Mouse (Mus musculus) forebrain, embryonic 16.5 days (tissue): Measurements from ENCODE around the gene Crygb. TPM values are rescaled to one million over a fixed set of nuclear protein-coding genes. Genes with fewer than 3 reads are reported as not detected.
"Not testable (repeated sequence)": the region's sequence is repeated elsewhere in the genome, so short reads cannot be mapped to it uniquely, and the experiment has no call there.

Experiments
- ATAC-seq: fragments of 200-750 bp; cut with Nextera tagmentation; 2 replicates; pipeline ENCODE4 v1.8.0; 2017; ENCODE audit warnings: mild to moderate bottlenecking, moderate library complexity
- H3K27ac ChIP-seq: fragments of 300-500 bp; sonication (generic); 2 replicates; pipeline ENCODE4 v1.5.1; 2014; ENCODE audit warnings: low read length, control low read depth
- H3K27me3 ChIP-seq: fragments of 300-500 bp; sonication (generic); replicated peaks from 2 replicates; pipeline ENCODE4 v1.6.1; 2014; ENCODE audit warnings: low read length; ENCODE audit not compliant: control insufficient read depth, insufficient read depth
- H3K36me3 ChIP-seq: fragments of 300-500 bp; sonication (generic); 2 replicates; pipeline ENCODE4 v1.6.1; 2014; ENCODE audit not compliant: control insufficient read depth, insufficient read depth
- H3K4me1 ChIP-seq: fragments of 300-500 bp; sonication (generic); replicated peaks from 2 replicates; pipeline ENCODE4 v1.6.1; 2014; ENCODE audit warnings: low read length; ENCODE audit not compliant: control insufficient read depth, insufficient read depth
- H3K4me2 ChIP-seq: fragments of 300-500 bp; sonication (generic); 2 replicates; pipeline ENCODE4 v1.6.1; 2014; ENCODE audit warnings: mild to moderate bottlenecking, low read length, control low read depth
- H3K4me3 ChIP-seq: fragments of 300-500 bp; sonication (generic); replicated peaks from 2 replicates; pipeline ENCODE4 v1.5.1; 2014; ENCODE audit warnings: mild to moderate bottlenecking, low read length, control low read depth
- H3K9ac ChIP-seq: fragments of 300-500 bp; sonication (generic); replicated peaks from 2 replicates; pipeline ENCODE4 v1.6.1; 2014; ENCODE audit warnings: low read depth, low read length, control low read depth
- H3K9me3 ChIP-seq: fragments of 300-500 bp; sonication (generic); 2 replicates; pipeline ENCODE4 v1.6.1; 2016; ENCODE audit warnings: low read length; ENCODE audit not compliant: control insufficient read depth
- WGBS: fragments of 180-500 bp; shearing (Covaris S2); extraction: QIAGEN DNeasy Blood & Tissue Kit; methylation state at CpG from one replicate; pipeline ENCODE4 v1.1.7; 2014; 5-methylcytosine and 5-hydroxymethylcytosine counted together
- polyA plus RNA-seq: library from polyadenylated mRNA; unstranded; fragments of >200 nt; fragmentation: Nextera tagmentation; extraction: Ambion mirVana; gene quantifications from 2 replicates; pipeline ENCODE4 v1.2.1, GENCODE M21; 2015

The Crygb gene
- polyA plus RNA-seq, 1 experiment from 2014 or later: not detected

DNA sequence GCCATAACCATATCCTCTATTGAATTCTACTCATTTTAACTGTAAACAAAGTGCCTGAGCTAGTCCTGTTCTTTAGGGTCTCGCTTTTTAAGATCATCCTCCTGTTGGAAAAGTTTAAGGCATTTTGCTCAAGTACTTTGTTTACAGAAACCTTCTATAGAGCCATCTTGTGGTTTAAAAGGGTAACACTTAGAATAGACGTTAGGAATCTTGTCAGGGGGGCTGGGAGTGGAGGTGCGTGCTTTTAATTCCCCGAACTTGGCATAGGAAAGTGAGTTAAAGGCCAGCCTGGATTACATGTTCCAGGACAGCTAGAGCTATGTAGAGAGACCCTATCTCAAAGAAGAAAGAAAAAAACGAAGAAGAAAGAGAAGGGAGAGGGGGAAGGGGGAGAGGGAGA, 6.5 kb downstream of the Crygb start:
- ATAC-seq: no peak
- Histone ChIP-seq H3K36me3 (no peaks in the 10 kb centered on the region), H3K27me3 (no peaks in the 10 kb centered on the region), H3K27ac (no peak overlapping the region), H3K4me3 (no peak overlapping the region), H3K9me3 (no peaks in the 10 kb centered on the region), H3K4me1 (no peaks in the 10 kb centered on the region), H3K9ac (no peak overlapping the region), H3K4me2 (no peak overlapping the region)
- WGBS: 15% methylated on average over 5 of the region's 5 CpGs

DNA sequence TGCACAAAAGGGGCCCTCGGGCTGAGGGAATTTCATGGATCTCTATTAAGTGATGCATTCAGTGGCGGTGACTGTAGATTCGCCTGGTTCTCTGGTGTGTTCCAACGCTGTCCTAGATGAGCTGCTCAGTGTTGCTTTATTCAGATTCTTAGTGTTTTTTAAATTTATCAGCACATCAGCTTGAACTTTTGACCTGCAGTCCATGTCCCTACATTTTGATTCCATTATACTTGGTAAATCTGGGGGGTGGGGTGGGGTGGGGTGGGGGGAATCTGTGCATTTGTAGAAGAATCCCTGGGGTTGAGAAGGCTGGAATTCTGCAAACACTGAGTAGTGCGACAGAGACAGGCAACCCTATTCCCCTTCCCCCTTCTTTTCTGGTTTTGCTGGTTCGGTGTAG, 8.5 kb downstream of the Crygb start, which contains the start of gene Crygc:
Gene Crygc, minus strand, starts transcription at position 101 of the 400 bp plus-strand sequence.
- H3K4me2 ChIP-seq: no peak within 1 kb of the TSS
- H3K36me3 ChIP-seq: no peaks in the 10 kb centered on the region
- WGBS: 54% methylated on average over 6 of the region's 6 CpGs

DNA sequence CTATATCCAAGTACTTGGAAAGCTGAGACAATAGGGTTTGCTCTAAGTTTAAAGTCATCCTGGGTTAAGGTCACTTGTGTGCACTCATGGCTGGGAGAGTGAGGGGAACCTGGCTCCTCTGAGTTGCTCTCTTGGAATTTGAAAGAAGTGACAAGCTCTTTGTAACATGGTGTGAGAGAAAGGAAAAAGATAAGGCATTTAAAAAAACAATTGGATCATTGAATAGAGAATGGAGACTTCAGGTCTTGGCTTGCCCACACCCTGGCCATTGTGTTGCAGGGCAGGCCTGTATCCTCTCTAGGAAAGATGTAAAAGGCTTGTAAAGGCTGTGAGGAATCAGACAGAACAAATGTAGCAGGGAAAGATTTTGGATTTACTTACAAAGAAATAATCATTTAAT, 14.2 kb downstream of the Crygb start:
- Histone ChIP-seq H3K36me3 (no peaks in the 10 kb centered on the region), H3K4me2 (no peak overlapping the region), H3K4me1 (no peaks in the 10 kb centered on the region), H3K9me3 (no peaks in the 10 kb centered on the region), H3K4me3 (no peak overlapping the region), H3K9ac (no peak overlapping the region), H3K27ac (no peak overlapping the region), H3K27me3 (no peaks in the 10 kb centered on the region)
- no peak for ATAC-seq

More for the DNA sequence above, 8.5 kb downstream of the Crygb start, which contains the start of gene Crygc:
- Histone ChIP-seq H3K27ac (no peak within 1 kb of the TSS), H3K4me3 (no peak within 1 kb of the TSS), H3K9me3 (no peaks in the 10 kb centered on the region), H3K27me3 (no peaks in the 10 kb centered on the region), H3K9ac (no peak within 1 kb of the TSS), H3K4me1 (no peaks in the 10 kb centered on the region)
- ATAC-seq: no peak

DNA sequence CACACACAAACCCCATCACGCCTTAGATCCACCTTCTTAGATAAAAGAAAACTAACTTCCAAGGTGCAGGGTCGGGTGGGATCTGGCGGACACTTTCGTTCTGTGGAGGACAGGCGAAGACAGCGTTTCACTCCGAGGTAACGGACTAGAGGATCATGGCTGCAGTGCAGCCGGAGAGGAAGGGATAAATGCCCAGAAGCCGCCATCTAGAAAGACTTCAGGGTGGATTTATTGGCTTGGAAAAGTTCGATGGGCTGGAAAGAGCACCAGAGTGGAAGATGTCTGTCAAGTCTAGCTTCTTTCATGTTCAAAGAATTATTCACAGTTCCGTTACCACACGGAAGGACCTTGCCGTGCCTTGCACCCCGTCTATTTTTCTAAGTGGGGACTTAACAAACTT, 17.9 kb downstream of the Crygb start:
- Histone ChIP-seq H3K4me1 (no peaks in the 10 kb centered on the region), H3K36me3 (no peaks in the 10 kb centered on the region), H3K4me2 (no peak overlapping the region), H3K27me3 (no peaks in the 10 kb centered on the region), H3K27ac (no peak overlapping the region), H3K9ac (no peak overlapping the region), H3K4me3 (no peak overlapping the region), H3K9me3 (no peaks in the 10 kb centered on the region)
- WGBS: 73% methylated on average over 15 of the region's 15 CpGs
- no peak for ATAC-seq

- Histone ChIP-seq H3K27me3 (no peaks in the 10 kb centered on the region), H3K27ac (no peak within 1 kb of the TSS), H3K4me2 (no peak within 1 kb of the TSS), H3K4me3 (no peak within 1 kb of the TSS), H3K36me3 (no peaks in the 10 kb centered on the region), H3K4me1 (no peaks in the 10 kb centered on the region), H3K9ac (no peak within 1 kb of the TSS), H3K9me3 (no peaks in the 10 kb centered on the region)
- 29% methylated on average over 8 of the region's 8 CpGs for WGBS
- ATAC-seq: no peak
Measured at GRCm38 (mm10) chr1:65063352-65063751, 18.7 kb downstream of the Crygb start, which contains the start of gene Crygd. Crygd (minus strand) TSS chr1:65063452.

GRCm38 (mm10) chr1:65052140-65052539, 29.9 kb downstream of the Crygb start:
- no peaks in the 10 kb centered on the region for H3K4me1 ChIP-seq
- H3K27me3 ChIP-seq: no peaks in the 10 kb centered on the region
- H3K27ac ChIP-seq: no peak overlapping the region
- H3K9me3 ChIP-seq: no peaks in the 10 kb centered on the region
- no peak for ATAC-seq
- H3K36me3 ChIP-seq: no peaks in the 10 kb centered on the region
- no peak overlapping the region for H3K4me2 ChIP-seq
- H3K4me3 ChIP-seq: no peak overlapping the region
- WGBS: 25% methylated on average over 2 of the region's 2 CpGs
- H3K9ac ChIP-seq: no peak overlapping the region

GRCm38 (mm10) chr1:65051696-65052095, 30.4 kb downstream of the Crygb start:
- 51% methylated on average over 7 of the region's 7 CpGs for WGBS
- ATAC-seq: no peak
- Histone ChIP-seq H3K4me2 (no peak overlapping the region), H3K36me3 (no peaks in the 10 kb centered on the region), H3K4me3 (no peak overlapping the region), H3K4me1 (no peaks in the 10 kb centered on the region), H3K9me3 (no peaks in the 10 kb centered on the region), H3K27me3 (no peaks in the 10 kb centered on the region), H3K27ac (no peak overlapping the region), H3K9ac (no peak overlapping the region)

DNA sequence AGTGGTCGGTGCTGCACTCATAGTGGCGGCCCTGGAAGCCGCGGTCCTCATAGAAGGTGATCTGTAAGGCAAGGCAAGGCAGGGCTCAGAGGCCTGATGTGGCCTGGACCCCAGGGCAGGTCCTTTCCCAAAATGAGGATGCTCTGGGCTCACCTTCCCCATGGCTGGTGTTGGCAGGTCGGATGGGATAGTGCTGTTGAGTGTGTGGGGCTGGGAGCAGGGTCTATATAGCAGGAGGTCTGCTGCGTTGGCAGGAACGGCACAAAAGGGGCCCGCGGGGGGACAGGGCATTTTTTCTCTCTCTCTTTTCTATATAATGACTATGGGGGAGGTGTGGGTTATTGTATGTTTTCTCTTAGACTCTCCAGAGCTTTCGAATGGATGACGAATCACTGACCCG, 31.1 kb downstream of the Crygb start, which contains the start of gene Cryge:
Gene Cryge, minus strand, starts transcription at position 198 of the 400 bp plus-strand sequence.
- not testable (repeated sequence) for H3K9me3 ChIP-seq, H3K4me3 ChIP-seq, H3K4me2 ChIP-seq, H3K4me1 ChIP-seq, H3K27ac ChIP-seq, H3K9ac ChIP-seq, ATAC-seq, H3K27me3 ChIP-seq, H3K36me3 ChIP-seq
- 29% methylated on average over 10 of the region's 12 CpGs for WGBS

DNA sequence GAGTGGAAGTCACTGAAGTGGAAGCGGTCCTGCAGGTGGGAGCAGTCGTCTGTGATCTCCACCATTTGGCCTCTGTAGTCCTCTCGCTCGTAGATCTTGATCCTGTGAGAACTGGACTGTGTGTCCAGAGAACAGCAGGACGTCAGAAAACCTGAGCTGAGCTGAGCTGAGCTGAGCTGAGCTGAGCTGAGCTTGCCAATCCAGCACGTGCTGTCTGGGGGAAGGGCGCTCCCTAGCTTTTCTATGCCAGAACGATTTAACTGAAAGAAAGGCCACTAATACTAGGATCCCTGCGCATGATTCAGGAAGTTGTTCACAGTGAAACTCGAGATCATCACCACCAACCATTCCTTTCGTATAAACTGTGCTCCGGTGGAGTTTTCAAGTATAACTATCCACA, 33.3 kb downstream of the Crygb start:
- Histone ChIP-seq H3K4me2 (no peak overlapping the region), H3K27me3 (no peaks in the 10 kb centered on the region), H3K4me1 (no peaks in the 10 kb centered on the region), H3K4me3 (no peak overlapping the region), H3K9ac (no peak overlapping the region), H3K9me3 (no peaks in the 10 kb centered on the region), H3K27ac (no peak overlapping the region), H3K36me3 (no peaks in the 10 kb centered on the region)
- ATAC-seq: no peak
- 55% methylated on average over 12 of the region's 12 CpGs for WGBS
